Mouse (Mus musculus) liver, postnatal 0 days (tissue): Measurements from ENCODE around the gene Odf3l2.

Experiments used
- CTCF ChIP-seq: sonication (generic); IDR thresholded peaks from 2 replicates; pipeline ENCODE4 v1.5.1; 2016; ENCODE audit warnings: antibody characterized with exemption, low read depth
- EP300 ChIP-seq: IDR thresholded peaks from 2 replicates; pipeline ENCODE4 v1.6.1; 2016; ENCODE audit warnings: antibody characterized with exemption, low read depth, mild to moderate bottlenecking

- TF ChIP-seq CTCF (no peak), EP300 (no peak)
These were observed 48.2 kb upstream of the Odf3l2 start for GRCm38 (mm10) chr10:79693580-79694378.
